Mouse (Mus musculus): ENCODE data around the gene Nipal4. TPM values are rescaled to one million over a fixed set of nuclear protein-coding genes. Genes with fewer than 3 reads are reported as not detected.
"Not testable (repeated sequence)": the region's sequence is repeated elsewhere in the genome, so short reads cannot be mapped to it uniquely, and the experiment has no call there.

Gene Nipal4
- polyA plus RNA-seq, 1 experiment = 0.02 TPM

- Histone ChIP-seq H3K27me3 (ENCODE audit: control insufficient read depth, insufficient read depth, insufficient read length) (no peaks in the 10 kb centered on the region), H3K36me3 (ENCODE audit: control insufficient read depth, insufficient read depth) (no peaks in the 10 kb centered on the region), H3K79me2 (ENCODE audit: control insufficient read depth, insufficient read depth) (no peaks in the 10 kb centered on the region), H3ac (ENCODE audit: control insufficient read depth, insufficient read length) (no peak overlapping the region), H3K4me3 (no peak overlapping the region), H3K4me2 (ENCODE audit: low read depth) (no peak overlapping the region)
- no peak for TF ChIP-seq REST (IDR thresholded peaks at IDR 0.05; ENCODE audit: insufficient read depth, insufficient read length)
- no peak for TF ChIP-seq MYOG (IDR thresholded peaks at IDR 0.05; ENCODE audit: control insufficient read depth in 1 of 3, insufficient read depth in 1 of 3, insufficient read length in 2 of 3, low read depth in 2 of 3)
- no peak for TF ChIP-seq USF1 (IDR thresholded peaks at IDR 0.05; ENCODE audit: low read depth)
- no peak for TF ChIP-seq MAX (IDR thresholded peaks at IDR 0.05; ENCODE audit: low read depth)
- TF ChIP-seq MYOD1 (IDR thresholded peaks at IDR 0.05; ENCODE audit: control insufficient read depth in 1 of 3, insufficient read length in 2 of 3, low read depth in 2 of 3) = no peak
- TF ChIP-seq TCF12 (IDR thresholded peaks at IDR 0.05; ENCODE audit: insufficient read depth, poor library complexity, severe bottlenecking) = no peak
- TF ChIP-seq TCF3 (IDR thresholded peaks at IDR 0.05; ENCODE audit: insufficient read length, low read depth) = no peak
- no peak for TF ChIP-seq E2F4 (IDR thresholded peaks at IDR 0.05; ENCODE audit: insufficient read depth)
- no peak for TF ChIP-seq POLR2AphosphoS2 (IDR thresholded peaks at IDR 0.05; ENCODE audit: insufficient read length, low read depth)
- no peak for TF ChIP-seq CEBPB (IDR thresholded peaks at IDR 0.05; ENCODE audit: insufficient read depth, poor library complexity, severe bottlenecking)
- no peak for TF ChIP-seq SRF (IDR thresholded peaks at IDR 0.05; ENCODE audit: control insufficient read depth, insufficient read length, low read depth)
- no peak for TF ChIP-seq POLR2A (IDR thresholded peaks at IDR 0.05; ENCODE audit: insufficient read length, low read depth)
These were observed 18.6 kb upstream of the Nipal4 start for GRCm38 (mm10) chr11:46184946-46185345.

GRCm38 (mm10) chr11:46182031-46182430, 15.7 kb upstream of the Nipal4 start:
- H3K4me3 ChIP-seq; H3ac ChIP-seq (ENCODE audit: control insufficient read depth, insufficient read length); H3K79me2 ChIP-seq (ENCODE audit: control insufficient read depth, insufficient read depth); H3K27me3 ChIP-seq (ENCODE audit: control insufficient read depth, insufficient read depth, insufficient read length); H3K4me2 ChIP-seq (ENCODE audit: low read depth); H3K36me3 ChIP-seq (ENCODE audit: control insufficient read depth, insufficient read depth): not testable (repeated sequence)

GRCm38 (mm10) chr11:46177246-46178043, 11.1 kb upstream of the Nipal4 start:
- Histone ChIP-seq H3K27me3 (ENCODE audit: control insufficient read depth, insufficient read depth, insufficient read length) (no peaks in the 10 kb centered on the region), H3K36me3 (ENCODE audit: control insufficient read depth, insufficient read depth) (no peaks in the 10 kb centered on the region), H3K4me2 (ENCODE audit: low read depth) (no peak overlapping the region), H3K79me2 (ENCODE audit: control insufficient read depth, insufficient read depth) (no peaks in the 10 kb centered on the region), H3ac (ENCODE audit: control insufficient read depth, insufficient read length) (no peak overlapping the region), H3K4me3 (no peak overlapping the region)
- no peak for TF ChIP-seq MYOD1 (IDR thresholded peaks at IDR 0.05; ENCODE audit: control insufficient read depth in 1 of 3, insufficient read length in 2 of 3, low read depth in 2 of 3)
- TF ChIP-seq REST (IDR thresholded peaks at IDR 0.05; ENCODE audit: insufficient read depth, insufficient read length) = no peak
- no peak for TF ChIP-seq SRF (IDR thresholded peaks at IDR 0.05; ENCODE audit: control insufficient read depth, insufficient read length, low read depth)
- TF ChIP-seq MAX (IDR thresholded peaks at IDR 0.05; ENCODE audit: low read depth) = no peak
- no peak for TF ChIP-seq E2F4 (IDR thresholded peaks at IDR 0.05; ENCODE audit: insufficient read depth)
- TF ChIP-seq USF1 (IDR thresholded peaks at IDR 0.05; ENCODE audit: low read depth) = no peak
- TF ChIP-seq TCF3 (IDR thresholded peaks at IDR 0.05; ENCODE audit: insufficient read length, low read depth) = no peak
- no peak for TF ChIP-seq CEBPB (IDR thresholded peaks at IDR 0.05; ENCODE audit: insufficient read depth, poor library complexity, severe bottlenecking)
- no peak for TF ChIP-seq TCF12 (IDR thresholded peaks at IDR 0.05; ENCODE audit: insufficient read depth, poor library complexity, severe bottlenecking)

- Histone ChIP-seq H3ac (ENCODE audit: control insufficient read depth, insufficient read length) (no peak overlapping the region), H3K4me3 (no peak overlapping the region), H3K36me3 (ENCODE audit: control insufficient read depth, insufficient read depth) (no peaks in the 10 kb centered on the region), H3K4me2 (ENCODE audit: low read depth) (no peak overlapping the region), H3K27me3 (ENCODE audit: control insufficient read depth, insufficient read depth, insufficient read length) (no peaks in the 10 kb centered on the region), H3K79me2 (ENCODE audit: control insufficient read depth, insufficient read depth) (no peaks in the 10 kb centered on the region)
- TF ChIP-seq TCF3 (IDR thresholded peaks at IDR 0.05; ENCODE audit: insufficient read length, low read depth) (no peak), MYOG (IDR thresholded peaks at IDR 0.05; ENCODE audit: control insufficient read depth in 1 of 3, insufficient read depth in 1 of 3, insufficient read length in 2 of 3, low read depth in 2 of 3) (no peak), MYOD1 (IDR thresholded peaks at IDR 0.05; ENCODE audit: control insufficient read depth in 1 of 3, insufficient read length in 2 of 3, low read depth in 2 of 3) (no peak)
These were observed 9.8 kb upstream of the Nipal4 start for GRCm38 (mm10) chr11:46176155-46176554.

- H3ac ChIP-seq (ENCODE audit: control insufficient read depth, insufficient read length) = no peak overlapping the region
- H3K27me3 ChIP-seq (ENCODE audit: control insufficient read depth, insufficient read depth, insufficient read length) = no peaks in the 10 kb centered on the region
- no peaks in the 10 kb centered on the region for H3K79me2 ChIP-seq (ENCODE audit: control insufficient read depth, insufficient read depth)
- no peak overlapping the region for H3K4me3 ChIP-seq
- H3K4me2 ChIP-seq (ENCODE audit: low read depth) = no peak overlapping the region
- H3K36me3 ChIP-seq (ENCODE audit: control insufficient read depth, insufficient read depth) = no peaks in the 10 kb centered on the region
- TF ChIP-seq E2F4 (IDR thresholded peaks at IDR 0.05; ENCODE audit: insufficient read depth) = no peak
- no peak for TF ChIP-seq CEBPB (IDR thresholded peaks at IDR 0.05; ENCODE audit: insufficient read depth, poor library complexity, severe bottlenecking)
- TF ChIP-seq MYOD1 (IDR thresholded peaks at IDR 0.05; ENCODE audit: control insufficient read depth in 1 of 3, insufficient read length in 2 of 3, low read depth in 2 of 3) = no peak
- no peak for TF ChIP-seq TCF12 (IDR thresholded peaks at IDR 0.05; ENCODE audit: insufficient read depth, poor library complexity, severe bottlenecking)
- no peak for TF ChIP-seq SRF (IDR thresholded peaks at IDR 0.05; ENCODE audit: control insufficient read depth, insufficient read length, low read depth)
- no peak for TF ChIP-seq MYOG (IDR thresholded peaks at IDR 0.05; ENCODE audit: control insufficient read depth in 1 of 3, insufficient read depth in 1 of 3, insufficient read length in 2 of 3, low read depth in 2 of 3)
- TF ChIP-seq POLR2A (IDR thresholded peaks at IDR 0.05; ENCODE audit: insufficient read length, low read depth) = no peak
- TF ChIP-seq TCF3 (IDR thresholded peaks at IDR 0.05; ENCODE audit: insufficient read length, low read depth) = no peak
- no peak for TF ChIP-seq USF1 (IDR thresholded peaks at IDR 0.05; ENCODE audit: low read depth)
- TF ChIP-seq POLR2AphosphoS2 (IDR thresholded peaks at IDR 0.05; ENCODE audit: insufficient read length, low read depth) = no peak
- TF ChIP-seq REST (IDR thresholded peaks at IDR 0.05; ENCODE audit: insufficient read depth, insufficient read length) = no peak
- TF ChIP-seq MAX (IDR thresholded peaks at IDR 0.05; ENCODE audit: low read depth) = no peak
These were observed 5.8 kb upstream of the Nipal4 start for GRCm38 (mm10) chr11:46172128-46172527.

Measured in myocyte (in vitro differentiated cells).